Mouse (Mus musculus) megakaryocyte, embryonic 14.5 days (primary cell): Measurements from ENCODE around the gene Trabd2b.

Source experiments
- FLI1 ChIP-seq: IDR thresholded peaks from 2 replicates; pipeline ENCODE4 v1.6.1; 2012; ENCODE audit warnings: low read length, inconsistent platforms, mixed read lengths
- GATA1 ChIP-seq: IDR thresholded peaks from 3 replicates; pipeline ENCODE4 v1.6.1; 2012; ENCODE audit warnings: mixed read lengths, low read length, inconsistent platforms, borderline replicate concordance

GRCm38 (mm10) chr4:114547658-114548448 lies 141.3 kb downstream of the Trabd2b start:
- TF ChIP-seq GATA1 (no peak), FLI1 (no peak)
